Comparison of ENCODE assay signal across 14 mouse cellular contexts in the genomic region with DNA sequence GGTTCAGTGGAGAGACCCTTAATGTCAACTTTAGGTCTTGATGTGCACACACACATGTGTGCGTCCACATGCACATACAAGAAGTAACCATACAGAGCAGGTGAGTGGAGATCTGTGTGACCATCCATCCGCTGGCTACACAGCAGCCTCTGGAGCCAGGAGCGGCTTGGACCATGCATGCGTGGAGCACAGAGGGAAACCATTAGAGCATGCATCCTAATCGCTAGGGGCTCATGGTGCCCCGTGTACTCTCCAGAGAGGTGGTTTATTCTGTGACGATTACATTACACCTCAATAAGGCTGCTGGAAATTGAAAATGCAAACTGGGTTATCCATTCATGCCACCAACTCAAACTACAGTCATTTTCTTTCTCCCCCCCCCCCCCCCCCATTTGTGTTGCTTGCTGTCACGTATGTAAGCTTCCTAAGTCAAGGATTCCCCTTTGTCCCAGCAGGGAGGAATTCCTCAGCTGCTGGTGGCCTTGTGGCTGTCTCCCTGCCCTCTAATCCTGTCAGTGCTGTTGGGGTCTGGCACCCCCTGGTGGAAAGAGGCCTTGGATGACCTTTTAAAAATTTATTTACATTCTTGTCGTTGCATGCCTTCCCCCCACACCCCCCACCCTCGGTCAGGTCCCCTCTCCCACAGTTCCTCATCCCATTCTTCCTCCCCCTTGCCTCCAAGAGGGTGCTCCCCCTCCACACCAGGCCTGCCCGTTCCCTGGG. TPM values are rescaled to one million over a fixed set of nuclear protein-coding genes. Genes with fewer than 3 reads are reported as not detected.
DNase-seq lines count a peak whose midpoint lies in the region; ATAC-seq lines count a peak whose summit lies in the region.
"Had no signal": no experiment of that assay in that cellular context is flagged by ENCODE, and none has a peak within 500 bp of the region (broad histone marks: within the 10 kb centered on the region; RNA-seq: fewer than 3 reads in every experiment).

No protein-coding gene starts in this region.

- peak; percentile 44 for DNase-seq in hindbrain, embryonic 10.5 days (ENCODE audit: low spot score)
- peak; percentile 90 for DNase-seq in ZHBTc4 (ENCODE audit: low read depth, low spot score)
- DNase-seq in gastrocnemius, postnatal 25 days: no peak
- DNase-seq: adrenal gland, postnatal 36 days; kidney, adult 9 months had no signal

- no peak overlapping the region for H3K4me3 ChIP-seq in hindbrain, embryonic 10.5 days
- no peak overlapping the region for H3K4me3 ChIP-seq in hindbrain, embryonic 13.5 days
- no peak overlapping the region for H3K4me3 ChIP-seq in neural tube, embryonic 12.5 days
- H3K4me3 ChIP-seq in neural tube, embryonic 15.5 days (replicated peaks): no peak overlapping the region
- H3K4me3 ChIP-seq in midbrain, embryonic 16.5 days (ENCODE audit: low read depth, low read length): no peak overlapping the region
- H3K4me3 ChIP-seq: heart, embryonic 12.5 days had no signal

- H3K4me1 ChIP-seq in hindbrain, embryonic 10.5 days (replicated peaks): peaks cover 23% of the 10 kb centered on the region
- no peaks in the 10 kb centered on the region for H3K4me1 ChIP-seq in hindbrain, embryonic 13.5 days (replicated peaks)
- no peaks in the 10 kb centered on the region for H3K4me1 ChIP-seq in neural tube, embryonic 12.5 days
- H3K4me1 ChIP-seq in neural tube, embryonic 15.5 days: no peaks in the 10 kb centered on the region
- no peaks in the 10 kb centered on the region for H3K4me1 ChIP-seq in midbrain, embryonic 16.5 days (ENCODE audit: control insufficient read depth, insufficient read depth, low read length)
- H3K4me1 ChIP-seq: heart, embryonic 12.5 days had no signal

- H3K9ac ChIP-seq in hindbrain, embryonic 13.5 days: no peak overlapping the region
- H3K9ac ChIP-seq in neural tube, embryonic 12.5 days: no peak overlapping the region
- no peak overlapping the region for H3K9ac ChIP-seq in neural tube, embryonic 15.5 days (replicated peaks)
- no peak overlapping the region for H3K9ac ChIP-seq in midbrain, embryonic 16.5 days (ENCODE audit: low read depth, low read length)
- H3K9ac ChIP-seq: heart, embryonic 12.5 days had no signal

- no peak overlapping the region for H3K4me2 ChIP-seq in hindbrain, embryonic 13.5 days
- no peak overlapping the region for H3K4me2 ChIP-seq in neural tube, embryonic 12.5 days (replicated peaks)
- no peak overlapping the region for H3K4me2 ChIP-seq in neural tube, embryonic 15.5 days
- no peak overlapping the region for H3K4me2 ChIP-seq in midbrain, embryonic 16.5 days (ENCODE audit: low read length)
- H3K4me2 ChIP-seq: heart, embryonic 12.5 days had no signal

- no peak for ATAC-seq in hindbrain, embryonic 13.5 days (ENCODE audit: low FRiP score)
- ATAC-seq in neural tube, embryonic 12.5 days (ENCODE audit: low FRiP score, low read depth): 0 out of 2 replicates have a peak, but pooled peaks have one; percentile 19
- ATAC-seq in neural tube, embryonic 15.5 days (ENCODE audit: low FRiP score): no peak
- peak; percentile 33; the same call in 1 of the 2 replicates for ATAC-seq in midbrain, embryonic 16.5 days
- ATAC-seq in cerebellum, adult (ENCODE audit: insufficient number of reproducible peaks, low FRiP score, low TSS enrichment): no peak

- H3K27me3 ChIP-seq in hindbrain, embryonic 10.5 days (ENCODE audit: insufficient read depth, poor library complexity, severe bottlenecking): no peaks in the 10 kb centered on the region
- 0 out of 2 replicates have a peak, but pooled peaks cover 5% of the 10 kb centered on the region for H3K27me3 ChIP-seq in hindbrain, embryonic 13.5 days
- no peaks in the 10 kb centered on the region for H3K27me3 ChIP-seq in neural tube, embryonic 12.5 days (replicated peaks)
- no peaks in the 10 kb centered on the region for H3K27me3 ChIP-seq in neural tube, embryonic 15.5 days (replicated peaks)
- no peaks in the 10 kb centered on the region for H3K27me3 ChIP-seq in midbrain, embryonic 16.5 days (ENCODE audit: control insufficient read depth, insufficient read depth, low read depth, low read length)

- WGBS in hindbrain, embryonic 10.5 days: 27% methylated on average over 11 of the region's 11 CpGs
- WGBS in hindbrain, embryonic 13.5 days: 29% methylated on average over 11 of the region's 11 CpGs
- 31% methylated on average over 11 of the region's 11 CpGs for WGBS in neural tube, embryonic 12.5 days
- 41% methylated on average over 10 of the region's 11 CpGs for WGBS in neural tube, embryonic 15.5 days
- WGBS in midbrain, embryonic 16.5 days: 24% methylated on average over 10 of the region's 11 CpGs

- H3K27ac ChIP-seq in hindbrain, embryonic 10.5 days: no peak overlapping the region
- no peak overlapping the region for H3K27ac ChIP-seq in hindbrain, embryonic 13.5 days
- no peak overlapping the region for H3K27ac ChIP-seq in neural tube, embryonic 12.5 days
- no peak overlapping the region for H3K27ac ChIP-seq in neural tube, embryonic 15.5 days (replicated peaks)
- H3K27ac ChIP-seq in midbrain, embryonic 16.5 days (ENCODE audit: low read length): no peak overlapping the region

- H3K9me3 ChIP-seq in hindbrain, embryonic 10.5 days: 0 out of 2 replicates have a peak, but pooled peaks cover 3% of the 10 kb centered on the region
- H3K9me3 ChIP-seq in hindbrain, embryonic 13.5 days: no peaks in the 10 kb centered on the region
- H3K9me3 ChIP-seq in neural tube, embryonic 12.5 days: no peaks in the 10 kb centered on the region
- no peaks in the 10 kb centered on the region for H3K9me3 ChIP-seq in neural tube, embryonic 15.5 days (replicated peaks)
- no peaks in the 10 kb centered on the region for H3K9me3 ChIP-seq in midbrain, embryonic 16.5 days (replicated peaks; ENCODE audit: control insufficient read depth, low read length, poor library complexity, severe bottlenecking)
- H3K9me3 ChIP-seq: heart, embryonic 12.5 days had no signal

- no peaks in the 10 kb centered on the region for H3K36me3 ChIP-seq in hindbrain, embryonic 10.5 days
- no peaks in the 10 kb centered on the region for H3K36me3 ChIP-seq in hindbrain, embryonic 13.5 days
- H3K36me3 ChIP-seq in neural tube, embryonic 12.5 days: no peaks in the 10 kb centered on the region
- no peaks in the 10 kb centered on the region for H3K36me3 ChIP-seq in neural tube, embryonic 15.5 days
- H3K36me3 ChIP-seq in midbrain, embryonic 16.5 days (ENCODE audit: control insufficient read depth, insufficient read depth, low read length): no peaks in the 10 kb centered on the region
- H3K36me3 ChIP-seq: G1E; heart, embryonic 12.5 days had no signal

RNA-seq across cellular contexts. Expression of a gene that starts 17.9 kb away (rescaled TPM):
- polyA plus RNA-seq in hindbrain, embryonic 10.5 days (2016; fragmentation: Nextera tagmentation; extraction: Ambion mirVana): 0.33 and 0.46 TPM in 2 replicates
- polyA plus RNA-seq in hindbrain, embryonic 13.5 days (2015; fragmentation: Nextera tagmentation; extraction: Ambion mirVana): 0.53 and 1.0 TPM in 2 replicates
- 0.64 and 0.70 TPM in 2 replicates for polyA plus RNA-seq in neural tube, embryonic 12.5 days (2016; fragmentation: Nextera tagmentation; extraction: Ambion mirVana)
- polyA plus RNA-seq in neural tube, embryonic 15.5 days (2015; fragmentation: Nextera tagmentation; extraction: Ambion mirVana): 3.7 and 9.1 TPM in 2 replicates
- polyA plus RNA-seq in midbrain, embryonic 16.5 days (2015; fragmentation: Nextera tagmentation; extraction: Ambion mirVana): 2.0 and 2.1 TPM in 2 replicates
- 1 to 10 TPM; 2.9 to 3.3 TPM for total RNA-seq in gastrocnemius, postnatal 25 days (2021)
- total RNA-seq: common myeloid progenitor, adult 5-6 weeks; G1E; megakaryocyte-erythroid progenitor cell, adult 5-6 weeks had no signal
- polyA plus RNA-seq: G1E had no signal

RNA-seq across cellular contexts. Expression of a gene that starts 57.3 kb away (rescaled TPM):
- polyA plus RNA-seq in hindbrain, embryonic 10.5 days (2016; fragmentation: Nextera tagmentation; extraction: Ambion mirVana): 3.6 and 7.9 TPM in 2 replicates
- polyA plus RNA-seq in hindbrain, embryonic 13.5 days (2015; fragmentation: Nextera tagmentation; extraction: Ambion mirVana): 4.4 and 7.0 TPM in 2 replicates
- 19.1 and 23.3 TPM in 2 replicates for polyA plus RNA-seq in neural tube, embryonic 12.5 days (2016; fragmentation: Nextera tagmentation; extraction: Ambion mirVana)
- polyA plus RNA-seq in neural tube, embryonic 15.5 days (2015; fragmentation: Nextera tagmentation; extraction: Ambion mirVana): 12.8 and 34.6 TPM in 2 replicates
- polyA plus RNA-seq in midbrain, embryonic 16.5 days (2015; fragmentation: Nextera tagmentation; extraction: Ambion mirVana): 2.5 and 3.0 TPM in 2 replicates
- 10 to 100 TPM; 62.2 to 65.8 TPM for total RNA-seq in gastrocnemius, postnatal 25 days (2021)
- total RNA-seq: common myeloid progenitor, adult 5-6 weeks; megakaryocyte-erythroid progenitor cell, adult 5-6 weeks had no signal
- polyA plus RNA-seq: G1E had no signal

Comparison
In these comparisons a context has a peak if more than half of its experiments do, and no peak if none do; other contexts are left out.
1. ATAC-seq: peak in neural tube, embryonic 12.5 days (single experiment) and midbrain, embryonic 16.5 days (single experiment); none in hindbrain, embryonic 13.5 days (single experiment), neural tube, embryonic 15.5 days (single experiment) and cerebellum, adult (single experiment).